ENCODE assay signal across 29 mouse cellular contexts in the genomic region with DNA sequence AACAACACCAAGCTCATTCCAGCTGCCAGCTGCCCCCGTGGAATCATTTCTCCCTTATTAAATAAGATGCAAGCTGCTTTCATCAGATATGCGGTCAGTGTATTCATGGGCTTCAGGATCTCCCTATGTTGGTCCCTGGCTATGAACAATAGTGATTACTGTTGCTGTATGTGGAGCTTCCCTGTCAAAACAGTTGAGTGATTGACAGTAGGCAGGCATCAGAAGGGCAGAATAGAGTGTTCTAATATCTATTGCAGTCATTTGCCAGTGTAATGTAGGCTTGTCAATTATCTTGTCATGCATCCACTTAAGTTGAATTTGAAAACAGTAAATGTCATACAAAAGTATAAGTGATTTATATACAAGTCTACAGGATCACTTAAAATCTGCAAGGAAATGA.
A peak's percentile ranks its signal among the peaks of the same experiment; 100 is the strongest.
DNase-seq lines count a peak whose midpoint lies in the region; ATAC-seq and TF ChIP-seq lines count a peak whose summit lies in the region.
"Had no signal": no experiment of that assay in that cellular context is flagged by ENCODE, and none has a peak within 500 bp of the region (broad histone marks: within the 10 kb centered on the region; RNA-seq: fewer than 3 reads in every experiment).

No protein-coding gene starts in this region.

- H3K4me1 ChIP-seq in forebrain, embryonic 13.5 days = 0 out of 2 replicates have a peak, but pooled peaks cover 5% of the 10 kb centered on the region
- no peaks in the 10 kb centered on the region for H3K4me1 ChIP-seq in forebrain, embryonic 10.5 days
- H3K4me1 ChIP-seq in forebrain, embryonic 15.5 days = no peaks in the 10 kb centered on the region
- H3K4me1 ChIP-seq: embryonic facial prominence, embryonic 10.5 days; embryonic facial prominence, embryonic 13.5 days; hindbrain, embryonic 15.5 days had no signal

- no peak for TF ChIP-seq POLR2A in brain, embryonic 14.5 days (IDR thresholded peaks at IDR 0.05; ENCODE audit: borderline replicate concordance, extremely low read depth, insufficient read depth, insufficient read length, poor library complexity, severe bottlenecking)

- no peaks in the 10 kb centered on the region for H3K9me3 ChIP-seq in forebrain, embryonic 13.5 days (replicated peaks)
- H3K9me3 ChIP-seq in forebrain, embryonic 10.5 days = no peaks in the 10 kb centered on the region
- no peaks in the 10 kb centered on the region for H3K9me3 ChIP-seq in forebrain, embryonic 15.5 days
- H3K9me3 ChIP-seq: embryonic facial prominence, embryonic 10.5 days; embryonic facial prominence, embryonic 13.5 days; G1E; heart, embryonic 12.5 days; heart, embryonic 15.5 days; hindbrain, embryonic 15.5 days had no signal

- H3K9ac ChIP-seq in forebrain, embryonic 13.5 days = no peak overlapping the region
- H3K9ac ChIP-seq in forebrain, embryonic 15.5 days (replicated peaks) = no peak overlapping the region
- H3K9ac ChIP-seq: embryonic facial prominence, embryonic 13.5 days; heart, embryonic 12.5 days; heart, embryonic 15.5 days; hindbrain, embryonic 15.5 days had no signal

- 74% methylated on average over 2 of the region's 2 CpGs for WGBS in forebrain, embryonic 13.5 days
- WGBS in forebrain, embryonic 10.5 days = 90% methylated on average over 2 of the region's 2 CpGs
- WGBS in forebrain, embryonic 15.5 days = 58% methylated on average over 2 of the region's 2 CpGs

- no peak for DNase-seq in forebrain, embryonic 10.5 days (ENCODE audit: extremely low spot score, low spot score)
- peak; percentile 44 for DNase-seq in brain, embryonic 14.5 days (ENCODE audit: low read depth)
- no peak for DNase-seq in cerebellum, adult 9-10 months
- DNase-seq: adrenal gland, postnatal 10 days; adrenal gland, postnatal 36 days; B cell, adult 2 months; cerebellum, adult 11 months; cerebellum, adult 2 months; cerebellum, postnatal 10 days; cerebellum, postnatal 36 days; embryo, embryonic 11 days; gastrocnemius, postnatal 25 days; heart, adult 18-20 months; heart, postnatal 10 days; heart, postnatal 4 days; kidney, adult 2 months had no signal

- H3K4me3 ChIP-seq in forebrain, embryonic 13.5 days = no peak overlapping the region
- no peak overlapping the region for H3K4me3 ChIP-seq in forebrain, embryonic 10.5 days
- no peak overlapping the region for H3K4me3 ChIP-seq in forebrain, embryonic 15.5 days
- H3K4me3 ChIP-seq: embryonic facial prominence, embryonic 10.5 days; embryonic facial prominence, embryonic 13.5 days; erythroblast, embryonic 14.5 days; heart, embryonic 12.5 days; heart, embryonic 15.5 days; hindbrain, embryonic 15.5 days had no signal

- no peaks in the 10 kb centered on the region for H3K36me3 ChIP-seq in forebrain, embryonic 13.5 days (ENCODE audit: poor library complexity, severe bottlenecking)
- no peaks in the 10 kb centered on the region for H3K36me3 ChIP-seq in forebrain, embryonic 10.5 days (replicated peaks)
- no peaks in the 10 kb centered on the region for H3K36me3 ChIP-seq in forebrain, embryonic 15.5 days
- H3K36me3 ChIP-seq: embryonic facial prominence, embryonic 10.5 days; embryonic facial prominence, embryonic 13.5 days; G1E; heart, embryonic 12.5 days; heart, embryonic 15.5 days; hindbrain, embryonic 15.5 days had no signal

- H3K27me3 ChIP-seq in forebrain, embryonic 13.5 days = no peaks in the 10 kb centered on the region
- H3K27me3 ChIP-seq in forebrain, embryonic 10.5 days (ENCODE audit: poor library complexity, severe bottlenecking) = no peaks in the 10 kb centered on the region
- H3K27me3 ChIP-seq in forebrain, embryonic 15.5 days = no peaks in the 10 kb centered on the region
- H3K27me3 ChIP-seq: CH12.LX; embryonic facial prominence, embryonic 13.5 days; heart, embryonic 12.5 days; heart, embryonic 15.5 days; hindbrain, embryonic 15.5 days had no signal

- H3K27ac ChIP-seq in forebrain, embryonic 13.5 days = no peak overlapping the region
- no peak overlapping the region for H3K27ac ChIP-seq in forebrain, embryonic 10.5 days
- no peak overlapping the region for H3K27ac ChIP-seq in forebrain, embryonic 15.5 days (replicated peaks)
- H3K27ac ChIP-seq: embryonic facial prominence, embryonic 10.5 days; embryonic facial prominence, embryonic 13.5 days; heart, embryonic 15.5 days; hindbrain, embryonic 15.5 days had no signal

- no peak for TF ChIP-seq CTCF in brain, embryonic 14.5 days (IDR thresholded peaks at IDR 0.05; ENCODE audit: borderline replicate concordance, extremely low read depth, insufficient read depth, insufficient read length)

- no peak overlapping the region for H3K4me2 ChIP-seq in forebrain, embryonic 13.5 days
- no peak overlapping the region for H3K4me2 ChIP-seq in forebrain, embryonic 15.5 days (replicated peaks)
- H3K4me2 ChIP-seq: embryonic facial prominence, embryonic 13.5 days; heart, embryonic 12.5 days; heart, embryonic 15.5 days; hindbrain, embryonic 15.5 days had no signal

- peak; percentile 76 for ATAC-seq in forebrain, embryonic 13.5 days
- peak; percentile 74 for ATAC-seq in forebrain, embryonic 15.5 days (replicated peaks)
- ATAC-seq in frontal cortex, adult (ENCODE audit: low TSS enrichment) = no peak
- ATAC-seq: intestine, postnatal 0 days; Patski had no signal
